Mouse (Mus musculus) liver, postnatal 0 days (tissue): ENCODE results near the gene Mtx3.

Source experiments
- CTCF ChIP-seq: sonication (generic); IDR thresholded peaks from 2 replicates; pipeline ENCODE4 v1.5.1; 2016; ENCODE audit warnings: antibody characterized with exemption, low read depth
- EP300 ChIP-seq: IDR thresholded peaks from 2 replicates; pipeline ENCODE4 v1.6.1; 2016; ENCODE audit warnings: antibody characterized with exemption, low read depth, mild to moderate bottlenecking

- TF ChIP-seq EP300 (no peak), CTCF (no peak)
Measured at GRCm38 (mm10) chr13:92884930-92885329, 40.4 kb downstream of the Mtx3 start.
